Mouse (Mus musculus) forebrain, embryonic 16.5 days (tissue): ENCODE measurements around the gene Atp5g3. TPM values are rescaled to one million over a fixed set of nuclear protein-coding genes. Genes with fewer than 3 reads are reported as not detected.
"Not testable (repeated sequence)": the region's sequence is repeated elsewhere in the genome, so short reads cannot be mapped to it uniquely, and the experiment has no call there.

ENCODE experiments used
- ATAC-seq: fragments of 200-750 bp; cut with Nextera tagmentation; 2 replicates; pipeline ENCODE4 v1.8.0; 2017; ENCODE audit warnings: mild to moderate bottlenecking, moderate library complexity
- H3K27ac ChIP-seq: fragments of 300-500 bp; sonication (generic); 2 replicates; pipeline ENCODE4 v1.5.1; 2014; ENCODE audit warnings: low read length, control low read depth
- H3K27me3 ChIP-seq: fragments of 300-500 bp; sonication (generic); replicated peaks from 2 replicates; pipeline ENCODE4 v1.6.1; 2014; ENCODE audit warnings: low read length; ENCODE audit not compliant: control insufficient read depth, insufficient read depth
- H3K36me3 ChIP-seq: fragments of 300-500 bp; sonication (generic); 2 replicates; pipeline ENCODE4 v1.6.1; 2014; ENCODE audit not compliant: control insufficient read depth, insufficient read depth
- H3K4me1 ChIP-seq: fragments of 300-500 bp; sonication (generic); replicated peaks from 2 replicates; pipeline ENCODE4 v1.6.1; 2014; ENCODE audit warnings: low read length; ENCODE audit not compliant: control insufficient read depth, insufficient read depth
- H3K4me2 ChIP-seq: fragments of 300-500 bp; sonication (generic); 2 replicates; pipeline ENCODE4 v1.6.1; 2014; ENCODE audit warnings: mild to moderate bottlenecking, low read length, control low read depth
- H3K4me3 ChIP-seq: fragments of 300-500 bp; sonication (generic); replicated peaks from 2 replicates; pipeline ENCODE4 v1.5.1; 2014; ENCODE audit warnings: mild to moderate bottlenecking, low read length, control low read depth
- H3K9ac ChIP-seq: fragments of 300-500 bp; sonication (generic); replicated peaks from 2 replicates; pipeline ENCODE4 v1.6.1; 2014; ENCODE audit warnings: low read depth, low read length, control low read depth
- H3K9me3 ChIP-seq: fragments of 300-500 bp; sonication (generic); 2 replicates; pipeline ENCODE4 v1.6.1; 2016; ENCODE audit warnings: low read length; ENCODE audit not compliant: control insufficient read depth
- WGBS: fragments of 180-500 bp; shearing (Covaris S2); extraction: QIAGEN DNeasy Blood & Tissue Kit; methylation state at CpG from one replicate; pipeline ENCODE4 v1.1.7; 2014; 5-methylcytosine and 5-hydroxymethylcytosine counted together
- polyA plus RNA-seq: library from polyadenylated mRNA; unstranded; fragments of >200 nt; fragmentation: Nextera tagmentation; extraction: Ambion mirVana; gene quantifications from 2 replicates; pipeline ENCODE4 v1.2.1, GENCODE M21; 2015

The Atp5g3 gene
- polyA plus RNA-seq, 1 experiment from 2014 or later = 848 TPM

- H3K36me3 ChIP-seq = peaks cover 27% of the 10 kb centered on the region
- not testable (repeated sequence) for ATAC-seq, H3K27ac ChIP-seq, H3K4me3 ChIP-seq, H3K9ac ChIP-seq, H3K27me3 ChIP-seq, H3K4me2 ChIP-seq, H3K4me1 ChIP-seq, H3K9me3 ChIP-seq
Measured at GRCm38 (mm10) chr2:73904679-73905078, 6.4 kb downstream of the Atp5g3 start.

GRCm38 (mm10) chr2:73903536-73903935 is 7.6 kb downstream of the Atp5g3 start:
- ATAC-seq = no peak
- H3K4me2 ChIP-seq = no peak overlapping the region
- 95% methylated on average over 2 of the region's 2 CpGs for WGBS

GRCm38 (mm10) chr2:73902328-73902727 is 8.8 kb downstream of the Atp5g3 start:
- 94% methylated on average over 3 of the region's 3 CpGs for WGBS
- not testable (repeated sequence) for ATAC-seq, H3K9ac ChIP-seq, H3K4me3 ChIP-seq, H3K4me2 ChIP-seq, H3K9me3 ChIP-seq, H3K4me1 ChIP-seq, H3K27me3 ChIP-seq, H3K27ac ChIP-seq, H3K36me3 ChIP-seq

More at GRCm38 (mm10) chr2:73903536-73903935, 7.6 kb downstream of the Atp5g3 start:
- H3K27me3 ChIP-seq = no peaks in the 10 kb centered on the region
- no peaks in the 10 kb centered on the region for H3K9me3 ChIP-seq
- H3K27ac ChIP-seq = no peak overlapping the region
- H3K9ac ChIP-seq = no peak overlapping the region
- no peak overlapping the region for H3K4me3 ChIP-seq
- no peaks in the 10 kb centered on the region for H3K4me1 ChIP-seq
- peaks cover 21% of the 10 kb centered on the region for H3K36me3 ChIP-seq

GRCm38 (mm10) chr2:73901169-73901568 is 10.0 kb downstream of the Atp5g3 start:
- Histone ChIP-seq H3K27ac (no peak overlapping the region), H3K4me1 (no peaks in the 10 kb centered on the region), H3K27me3 (no peaks in the 10 kb centered on the region), H3K4me3 (no peak overlapping the region), H3K36me3 (no peaks in the 10 kb centered on the region), H3K9ac (no peak overlapping the region), H3K4me2 (no peak overlapping the region), H3K9me3 (no peaks in the 10 kb centered on the region)
- no peak for ATAC-seq

- no peaks in the 10 kb centered on the region for H3K36me3 ChIP-seq
- H3K4me1 ChIP-seq = no peaks in the 10 kb centered on the region
- 78% methylated on average over 1 of the region's 1 CpGs for WGBS
- H3K9ac ChIP-seq = no peak overlapping the region
- H3K27me3 ChIP-seq = no peaks in the 10 kb centered on the region
- H3K4me2 ChIP-seq = no peak overlapping the region
- no peak overlapping the region for H3K4me3 ChIP-seq
- ATAC-seq = no peak
- no peaks in the 10 kb centered on the region for H3K9me3 ChIP-seq
- no peak overlapping the region for H3K27ac ChIP-seq
Measured at GRCm38 (mm10) chr2:73900364-73900763, 10.8 kb downstream of the Atp5g3 start.

- not testable (repeated sequence) for H3K4me2 ChIP-seq, ATAC-seq, H3K27me3 ChIP-seq, H3K4me3 ChIP-seq, H3K9ac ChIP-seq, H3K4me1 ChIP-seq, H3K27ac ChIP-seq, H3K36me3 ChIP-seq, H3K9me3 ChIP-seq
- WGBS = 84% methylated on average over 4 of the region's 4 CpGs
Measured at GRCm38 (mm10) chr2:73896919-73897318, 14.2 kb downstream of the Atp5g3 start.

GRCm38 (mm10) chr2:73893473-73894270 is 17.5 kb downstream of the Atp5g3 start:
- H3K27me3 ChIP-seq = no peaks in the 10 kb centered on the region
- WGBS = 63% methylated on average over 22 of the region's 22 CpGs
- no peaks in the 10 kb centered on the region for H3K36me3 ChIP-seq
- ATAC-seq = no peak
- no peaks in the 10 kb centered on the region for H3K9me3 ChIP-seq
- peak overlapping the region; percentile 67 for H3K9ac ChIP-seq
- H3K4me1 ChIP-seq = peaks cover 8% of the 10 kb centered on the region; the same call in 1 of the 2 replicates
- H3K4me2 ChIP-seq = peak overlapping the region; percentile 45
- H3K4me3 ChIP-seq = peak overlapping the region; percentile 100
- H3K27ac ChIP-seq = peak overlapping the region; percentile 88

GRCm38 (mm10) chr2:73892464-73893296 is 18.4 kb downstream of the Atp5g3 start, which contains the start of gene Atf2:
Gene Atf2, minus strand, starts transcription at chr2:73892639.
- Histone ChIP-seq H3K4me3 (peak within 1 kb of the TSS; percentile 100), H3K27me3 (no peaks in the 10 kb centered on the region), H3K9ac (peak within 1 kb of the TSS; percentile 96), H3K27ac (peak within 1 kb of the TSS; percentile 95), H3K9me3 (no peaks in the 10 kb centered on the region), H3K4me2 (peak within 1 kb of the TSS; percentile 78), H3K36me3 (no peaks in the 10 kb centered on the region), H3K4me1 (peaks cover 8% of the 10 kb centered on the region; the same call in 1 of the 2 replicates)
- peak; percentile 96 for ATAC-seq
- WGBS = under 1% methylated on average over 63 of the region's 63 CpGs

GRCm38 (mm10) chr2:73891701-73892463 is 19.2 kb downstream of the Atp5g3 start:
- Histone ChIP-seq H3K36me3 (no peaks in the 10 kb centered on the region), H3K4me3 (peak overlapping the region; percentile 100), H3K4me1 (peaks cover 8% of the 10 kb centered on the region; the same call in 1 of the 2 replicates), H3K9ac (peak overlapping the region; percentile 96), H3K27me3 (no peaks in the 10 kb centered on the region), H3K4me2 (peak overlapping the region; percentile 78), H3K9me3 (no peaks in the 10 kb centered on the region), H3K27ac (peak overlapping the region; percentile 95)
- peak; percentile 58 for ATAC-seq
- WGBS = under 1% methylated on average over 54 of the region's 54 CpGs
